Mouse (Mus musculus): Measurements from ENCODE around the gene Nell2.

- TF ChIP-seq POLR2A (IDR thresholded peaks at IDR 0.05; ENCODE audit: extremely low read depth, insufficient read depth, low read length), result no peak
- TF ChIP-seq CTCF (IDR thresholded peaks at IDR 0.05; ENCODE audit: extremely low read depth, insufficient read depth, low read length), result no peak
Measured at GRCm38 (mm10) chr15:95296561-95296960, 231.8 kb downstream of the Nell2 start.

Measured in cortical plate, adult 2 months (tissue).